Mouse (Mus musculus) stomach, postnatal 0 days (tissue): ENCODE measurements around the gene Slc8a1.

ENCODE experiments used
- CTCF ChIP-seq: IDR thresholded peaks from 2 replicates; pipeline ENCODE4 v1.5.1; 2016; ENCODE audit warnings: antibody characterized with exemption, low read depth, mild to moderate bottlenecking, moderate library complexity
- EP300 ChIP-seq: optimal IDR thresholded peaks from 2 replicates; pipeline ENCODE3; 2016; ENCODE audit warnings: antibody characterized with exemption

DNA sequence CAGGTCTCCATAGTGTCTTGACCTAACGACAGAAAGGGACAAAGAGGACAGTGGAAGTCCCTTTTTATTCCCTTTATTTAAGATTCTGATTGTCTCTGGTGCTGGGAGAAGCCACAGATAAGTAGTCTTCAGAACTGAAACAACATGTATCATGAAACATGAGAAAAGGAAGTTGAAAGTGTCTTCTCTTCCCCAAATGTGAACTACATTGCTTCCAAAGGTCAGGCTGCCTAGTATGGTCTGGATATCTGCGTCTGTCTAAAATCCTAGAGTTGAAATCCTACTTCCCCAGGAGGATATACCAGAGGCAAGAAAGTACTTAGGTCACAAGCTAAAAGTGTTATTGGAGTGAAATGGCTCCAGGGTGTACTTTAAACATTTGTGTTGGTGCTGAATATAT lies 34.9 kb downstream of the Slc8a1 start:
- TF ChIP-seq EP300 (no peak), CTCF (no peak)
